Mouse (Mus musculus) ES-E14 (cell line): ENCODE data around the gene Figla.

ENCODE experiments used
- HCFC1 ChIP-seq: IDR thresholded peaks from 2 replicates; pipeline ENCODE4 v1.6.1; 2012; ENCODE audit warnings: low read length, inconsistent platforms, borderline replicate concordance; ENCODE audit not compliant: insufficient read depth
- ZC3H11A ChIP-seq: IDR thresholded peaks from 2 replicates; pipeline ENCODE4 v1.6.1; 2012; ENCODE audit warnings: low read depth, mild to moderate bottlenecking, inconsistent platforms, low read length, borderline replicate concordance
- ZNF384 ChIP-seq: IDR thresholded peaks from 2 replicates; pipeline ENCODE4 v1.6.1; 2012; ENCODE audit warnings: low read depth, low read length, inconsistent platforms

DNA sequence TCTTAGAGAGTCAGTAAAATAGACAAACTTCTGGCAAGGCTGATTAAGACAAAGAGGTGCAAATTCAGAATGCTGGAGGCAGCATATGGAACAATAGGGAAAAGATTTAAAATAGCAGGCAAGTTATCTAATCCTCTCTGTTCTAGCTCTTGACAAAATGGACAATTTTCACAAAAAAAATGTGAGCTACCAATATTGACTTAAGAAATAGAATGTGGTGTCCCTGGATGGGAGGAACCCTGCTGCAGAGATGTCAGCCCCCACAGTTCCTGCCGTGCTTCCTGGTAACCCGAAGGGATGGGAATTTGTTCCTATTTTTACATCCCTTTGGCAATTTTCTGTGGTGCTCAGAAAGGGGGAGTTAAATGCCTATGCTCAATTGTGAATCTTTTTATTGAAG is 22.9 kb downstream of the Figla start:
- TF ChIP-seq HCFC1: no peak
- TF ChIP-seq ZNF384: no peak
- no peak for TF ChIP-seq ZC3H11A
